Mouse (Mus musculus) lung, postnatal 0 days (tissue): Measurements from ENCODE around the gene Stx6.

Source experiments
- CTCF ChIP-seq: IDR thresholded peaks from 2 replicates; pipeline ENCODE4 v1.5.1; 2016; ENCODE audit warnings: antibody characterized with exemption, mild to moderate bottlenecking
- EP300 ChIP-seq: IDR thresholded peaks from 2 replicates; pipeline ENCODE4 v1.6.1; 2016; ENCODE audit warnings: antibody characterized with exemption, mild to moderate bottlenecking, control low read depth

DNA sequence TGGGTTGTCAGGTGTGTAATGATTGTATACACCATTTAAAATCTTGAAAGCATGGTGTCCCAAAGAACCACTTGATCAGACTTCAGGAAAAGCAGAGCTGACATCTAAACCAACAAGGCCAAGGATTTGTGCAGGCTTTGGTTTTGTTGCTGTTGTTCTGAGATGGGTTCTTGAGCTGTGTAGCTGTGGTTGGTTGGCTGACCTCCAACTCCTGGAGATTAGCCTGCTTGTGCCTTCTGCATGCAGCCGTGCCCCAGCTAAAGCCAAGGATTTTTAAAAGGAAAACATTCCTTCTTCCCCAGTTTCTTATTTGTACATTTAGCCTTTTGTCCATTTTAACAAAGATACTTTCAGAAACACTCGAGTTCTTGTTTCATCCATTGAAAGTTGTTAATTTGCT lies 33.2 kb downstream of the Stx6 start:
- TF ChIP-seq CTCF (no peak), EP300 (no peak)
